Mouse (Mus musculus): ENCODE results near the gene Fam71a. TPM values are rescaled to one million over a fixed set of nuclear protein-coding genes. Genes with fewer than 3 reads are reported as not detected.

Gene Fam71a
- total and polyA plus RNA-seq, 3 experiments: not detected

DNA sequence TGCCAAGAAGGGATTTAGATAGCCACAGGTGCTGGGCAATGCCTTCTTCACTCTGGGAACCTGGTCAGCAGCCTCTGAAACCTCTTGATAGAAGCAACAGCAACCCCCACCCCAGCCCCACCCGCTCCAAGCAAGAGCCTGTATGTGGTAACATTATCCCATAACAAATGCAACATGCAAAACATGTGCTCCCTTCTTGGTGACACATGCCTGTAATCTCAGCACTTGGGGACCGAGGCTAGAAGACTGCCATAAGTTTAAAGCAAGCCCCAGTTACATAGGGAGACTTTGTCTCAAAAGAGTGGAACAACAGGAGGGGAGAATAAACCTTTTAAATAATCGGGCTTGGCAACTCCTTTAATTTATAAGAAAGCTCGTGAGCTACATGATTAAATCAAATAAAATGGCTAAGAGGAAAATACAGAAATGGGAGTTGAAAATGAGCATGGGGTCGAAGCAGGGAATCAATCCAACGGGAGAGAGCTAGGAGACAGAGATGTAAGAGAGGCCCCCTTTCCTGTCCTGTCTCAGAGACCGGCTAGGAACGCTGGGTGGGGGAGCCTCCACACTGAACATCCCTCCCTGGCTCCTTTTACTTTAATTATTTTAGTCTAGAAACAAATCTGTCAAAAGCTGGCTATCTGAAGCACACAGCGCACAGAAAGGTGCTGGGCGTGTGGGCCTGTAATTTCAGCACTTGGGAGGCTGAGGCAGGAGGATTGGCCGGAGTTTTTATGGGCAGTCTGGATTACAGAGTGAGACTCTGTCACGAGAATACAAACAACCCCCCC, 17.0 kb upstream of the Fam71a start:
- no peaks in the 10 kb centered on the region for H3K27me3 ChIP-seq (replicated peaks)
- peaks cover 8 to 44% of the 10 kb centered on the region in 2 experiments for H3K4me1 ChIP-seq (ENCODE audit: control insufficient read depth in 1 of 2, insufficient read depth in 2 of 2)
- no peak for DNase-seq (ENCODE audit: extremely low read depth)
- peak overlapping the region; percentile 95 for H3K9ac ChIP-seq (ENCODE audit: insufficient read depth, low read depth)
- dilution Hi-C loops (cut with MboI; ENCODE audit: extremely low pct_ligation_motif_present, extremely low pct_unique_long_range_greater_than_20kb, low sequenced_read_pairs) (no loop called here), in situ Hi-C loops (cut with MboI; ENCODE audit: low pct_ligation_motif_present, low pct_unique_long_range_greater_than_20kb, low sequenced_read_pairs) (loop anchor here (5.0 to 10.0 kb wide), 2 partner anchors 87 to 101 kb away; partner anchors contain the start of gene Batf3)
- H3K79me2 ChIP-seq (replicated peaks; ENCODE audit: control insufficient read depth, extremely low read depth, insufficient read depth, poor library complexity, severe bottlenecking): peaks cover 46% of the 10 kb centered on the region
- no peak overlapping the region for H3K27ac ChIP-seq (ENCODE audit: insufficient read depth, low read depth)
- peak overlapping the region; percentile 84 for H3K4me2 ChIP-seq (ENCODE audit: insufficient read depth, low read depth, poor library complexity, severe bottlenecking)
- peak overlapping the region; percentile 80 to 92 (median 85) for H3K4me3 ChIP-seq (replicated peaks in 1 of 3; ENCODE audit: low read depth in 2 of 3, low read length in 2 of 3, poor library complexity in 1 of 3)
- TF ChIP-seq CHD1 (IDR thresholded peaks at IDR 0.05; ENCODE audit: low read depth, low read length) (no peak), MAX (IDR thresholded peaks at IDR 0.05; ENCODE audit: low read length) (peak; percentile 54; the same call in 1 of the 2 replicates), MXI1 (IDR thresholded peaks at IDR 0.05; ENCODE audit: low read depth, low read length) (peak; percentile 69; the same call in 1 of the 2 replicates), HCFC1 (IDR thresholded peaks at IDR 0.05; ENCODE audit: low read depth, low read length) (no peak)
- H3K36me3 ChIP-seq (replicated peaks in 1 of 2; ENCODE audit: control insufficient read depth in 1 of 2, insufficient read depth in 1 of 2, low read length in 1 of 2): peaks cover 14 to 29% of the 10 kb centered on the region in 2 experiments
- H3K9me3 ChIP-seq (replicated peaks; ENCODE audit: low read length): peaks cover 19% of the 10 kb centered on the region

DNA sequence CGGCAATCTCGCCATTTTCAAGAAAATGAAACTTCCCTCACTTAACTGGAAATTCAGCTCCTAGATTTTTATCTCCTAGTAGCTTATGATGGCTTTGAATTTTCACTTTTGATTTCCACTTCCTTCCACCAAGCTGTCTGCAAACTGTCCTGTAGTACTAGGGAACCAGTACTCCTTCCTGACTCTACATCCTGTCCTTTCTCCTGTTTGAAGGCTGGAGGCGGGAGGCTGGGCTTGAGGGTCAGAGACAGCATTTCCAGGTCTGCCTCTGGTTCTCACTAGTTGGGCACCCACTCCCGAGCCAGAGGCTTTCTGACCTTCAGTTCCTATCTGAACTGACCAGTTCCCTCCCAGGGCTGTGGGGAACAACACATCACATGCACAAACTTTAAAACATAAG, 15.8 kb upstream of the Fam71a start:
- Histone ChIP-seq H3K4me1 (ENCODE audit: control insufficient read depth in 1 of 2, insufficient read depth in 2 of 2) (peaks cover 6 to 34% of the 10 kb centered on the region in 2 experiments; a peak in 3 of 4 replicates), H3K4me3 (replicated peaks in 1 of 3; ENCODE audit: low read depth in 2 of 3, low read length in 2 of 3, poor library complexity in 1 of 3) (no peak overlapping the region), H3K9ac (ENCODE audit: insufficient read depth, low read depth) (peak overlapping the region; percentile 95; the same call in 1 of the 2 replicates), H3K27ac (ENCODE audit: insufficient read depth, low read depth) (no peak overlapping the region), H3K9me3 (replicated peaks; ENCODE audit: low read length) (peaks cover 19% of the 10 kb centered on the region), H3K27me3 (replicated peaks) (no peaks in the 10 kb centered on the region), H3K4me2 (ENCODE audit: insufficient read depth, low read depth, poor library complexity, severe bottlenecking) (peak overlapping the region; percentile 84), H3K79me2 (replicated peaks; ENCODE audit: control insufficient read depth, extremely low read depth, insufficient read depth, poor library complexity, severe bottlenecking) (peaks cover 46% of the 10 kb centered on the region), H3K36me3 (replicated peaks in 1 of 2; ENCODE audit: control insufficient read depth in 1 of 2, insufficient read depth in 1 of 2, low read length in 1 of 2) (peaks cover 25 to 42% of the 10 kb centered on the region in 2 experiments)
- DNase-seq (ENCODE audit: extremely low read depth): no peak
- dilution Hi-C loops (cut with MboI; ENCODE audit: extremely low pct_ligation_motif_present, extremely low pct_unique_long_range_greater_than_20kb, low sequenced_read_pairs): no loop called here
- in situ Hi-C loops (cut with MboI; ENCODE audit: low pct_ligation_motif_present, low pct_unique_long_range_greater_than_20kb, low sequenced_read_pairs): loop anchor here (5.0 to 10.0 kb wide), 2 partner anchors 86 to 102 kb away; partner anchors contain the start of gene Batf3
- TF ChIP-seq POLR2AphosphoS2 (IDR thresholded peaks at IDR 0.05; ENCODE audit: low read depth, low read length) (no peak), NRF1 (IDR thresholded peaks at IDR 0.05; ENCODE audit: low read depth, low read length) (no peak)

DNA sequence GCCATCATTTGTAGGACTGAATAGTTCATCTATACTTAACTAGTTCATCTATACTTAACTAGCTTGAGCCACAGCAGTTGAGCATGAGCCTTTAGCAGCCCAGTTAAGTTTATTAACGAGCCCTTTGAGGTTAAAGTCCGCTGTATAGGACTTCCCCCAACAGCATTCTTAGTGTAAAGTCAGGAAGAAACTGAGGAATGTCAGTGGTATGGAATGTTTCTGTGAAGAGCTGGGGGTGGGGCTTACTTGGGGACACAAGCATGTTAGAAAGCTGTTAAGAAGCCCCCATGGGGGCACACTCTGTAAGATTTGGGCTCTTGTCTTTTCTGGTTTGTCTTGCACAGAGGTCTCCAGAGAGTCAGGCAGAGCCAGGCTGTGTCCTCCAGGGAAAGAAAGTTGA, 15.2 kb upstream of the Fam71a start:
- Histone ChIP-seq H3K36me3 (replicated peaks in 1 of 2; ENCODE audit: control insufficient read depth in 1 of 2, insufficient read depth in 1 of 2, low read length in 1 of 2) (peaks cover 31 to 47% of the 10 kb centered on the region in 2 experiments), H3K79me2 (replicated peaks; ENCODE audit: control insufficient read depth, extremely low read depth, insufficient read depth, poor library complexity, severe bottlenecking) (peaks cover 46% of the 10 kb centered on the region), H3K27ac (ENCODE audit: insufficient read depth, low read depth) (no peak overlapping the region), H3K9me3 (replicated peaks; ENCODE audit: low read length) (peaks cover 14% of the 10 kb centered on the region), H3K9ac (ENCODE audit: insufficient read depth, low read depth) (no peak overlapping the region), H3K4me3 (replicated peaks in 1 of 3; ENCODE audit: low read depth in 2 of 3, low read length in 2 of 3, poor library complexity in 1 of 3) (no peak overlapping the region), H3K4me1 (ENCODE audit: control insufficient read depth in 1 of 2, insufficient read depth in 2 of 2) (peaks cover 6 to 31% of the 10 kb centered on the region in 2 experiments; a peak in 3 of 4 replicates), H3K27me3 (replicated peaks) (no peaks in the 10 kb centered on the region), H3K4me2 (ENCODE audit: insufficient read depth, low read depth, poor library complexity, severe bottlenecking) (peak overlapping the region; percentile 84; the same call in 1 of the 2 replicates)
- TF ChIP-seq POLR2A (IDR thresholded peaks at IDR 0.05; ENCODE audit: low read depth, low read length): no peak
- TF ChIP-seq JUN (IDR thresholded peaks at IDR 0.05; ENCODE audit: insufficient read depth, low read depth, low read length): no peak
- no peak for TF ChIP-seq POLR2AphosphoS2 (IDR thresholded peaks at IDR 0.05; ENCODE audit: low read depth, low read length)
- no peak for TF ChIP-seq ZMIZ1 (IDR thresholded peaks at IDR 0.05; ENCODE audit: low read depth, low read length)
- TF ChIP-seq ZC3H11A (IDR thresholded peaks at IDR 0.05; ENCODE audit: low read depth, low read length): no peak
- TF ChIP-seq MAFK (IDR thresholded peaks at IDR 0.05; ENCODE audit: insufficient replicate concordance, low read length): no peak
- no peak for TF ChIP-seq GABPA (IDR thresholded peaks at IDR 0.05; ENCODE audit: insufficient replicate concordance, low read depth, low read length)
- no peak for TF ChIP-seq NRF1 (IDR thresholded peaks at IDR 0.05; ENCODE audit: low read depth, low read length)
- TF ChIP-seq JUND (conservative IDR thresholded peaks at IDR 0.05; ENCODE audit: low read depth, low read length): no peak
- no peak for TF ChIP-seq TBP (conservative IDR thresholded peaks at IDR 0.05; ENCODE audit: low read depth, low read length)
- no peak for TF ChIP-seq ELF1 (IDR thresholded peaks at IDR 0.05; ENCODE audit: low read depth, low read length)
- no peak for TF ChIP-seq EP300 (IDR thresholded peaks at IDR 0.05; ENCODE audit: low read length)
- no peak for TF ChIP-seq TCF12 (IDR thresholded peaks at IDR 0.05; ENCODE audit: low read depth, low read length)
- TF ChIP-seq BHLHE40 (IDR thresholded peaks at IDR 0.05; ENCODE audit: low read depth, low read length): no peak
- TF ChIP-seq MAX (IDR thresholded peaks at IDR 0.05; ENCODE audit: low read length): no peak
- dilution Hi-C loops (cut with MboI; ENCODE audit: extremely low pct_ligation_motif_present, extremely low pct_unique_long_range_greater_than_20kb, low sequenced_read_pairs) (no loop called here), in situ Hi-C loops (cut with MboI; ENCODE audit: low pct_ligation_motif_present, low pct_unique_long_range_greater_than_20kb, low sequenced_read_pairs) (loop anchor here (5.0 to 10.0 kb wide), 3 partner anchors 48 to 102 kb away; partner anchors contain the start of gene Batf3)
- DNase-seq (ENCODE audit: extremely low read depth): no peak

Measured in CH12.LX (cell line).